Mouse (Mus musculus) adrenal gland, adult 2 months (tissue): ENCODE measurements at regions not wholly inside any gene's neighbourhood (a gene's known extent, or its start where the extent isn't known, plus 50 kb on each side); places are given as distances from the start of the nearest gene placed in this dataset.
"Not testable (repeated sequence)": the region's sequence is repeated elsewhere in the genome, so short reads cannot be mapped to it uniquely, and the experiment has no call there.

ENCODE experiments used
- DNase-seq: peaks from one replicate; pipeline ENCODE4 v3.0.0; 2021

GRCm38 (mm10) chr17:49278973-49279727 lies 149.0 kb upstream of the Mocs1 start:
- DNase-seq, result no peak

- no peak for DNase-seq
Measured at GRCm38 (mm10) chr17:49281344-49281743, 146.8 kb upstream of the Mocs1 start.

GRCm38 (mm10) chr17:49282498-49282897 lies 145.7 kb upstream of the Mocs1 start:
- DNase-seq, result no peak

- DNase-seq, result no peak
Measured at GRCm38 (mm10) chr17:49283491-49283890, 144.7 kb upstream of the Mocs1 start.

DNA sequence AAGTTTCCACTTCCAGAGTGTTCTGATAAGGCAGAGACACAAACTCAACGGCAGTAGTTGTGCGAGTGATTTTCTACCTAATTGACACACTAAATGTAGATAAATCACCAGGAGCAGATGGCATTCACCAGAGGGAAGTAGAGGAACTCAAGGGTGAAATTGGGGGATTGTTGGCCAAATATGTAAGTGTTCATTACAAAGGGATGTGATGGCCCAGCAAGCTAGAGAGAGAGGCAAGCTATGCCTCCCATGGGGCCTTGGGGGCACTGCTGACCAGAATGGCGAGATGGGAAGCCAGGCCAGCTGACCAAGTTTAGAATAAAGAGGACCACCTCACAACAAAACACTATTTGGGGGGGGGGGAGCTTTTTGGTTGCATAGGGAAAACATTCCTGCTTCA lies 136.5 kb upstream of the Mocs1 start:
- no peak for DNase-seq

- DNase-seq, result no peak
Measured at GRCm38 (mm10) chr17:49304461-49304860, 123.7 kb upstream of the Mocs1 start.

DNA sequence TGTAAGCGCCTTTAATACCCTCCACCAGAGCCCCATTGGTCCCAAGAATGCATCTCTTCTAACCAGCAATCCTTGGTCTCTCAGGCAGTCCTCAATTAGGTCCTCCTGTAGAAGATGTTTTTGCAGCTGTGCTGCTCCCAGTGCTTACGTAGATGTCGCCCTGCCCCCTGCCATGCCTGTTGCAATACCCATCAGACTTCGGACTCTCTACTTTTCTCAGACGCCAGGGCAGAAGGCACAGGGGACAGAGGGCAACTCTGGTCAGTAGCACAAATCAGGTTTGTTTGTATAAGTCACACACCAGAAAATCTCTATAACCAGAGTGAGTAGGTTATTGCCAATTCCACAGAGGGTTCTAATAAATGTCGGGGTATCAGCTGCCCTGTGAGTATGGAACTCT lies 123.0 kb upstream of the Mocs1 start:
- DNase-seq, result no peak

GRCm38 (mm10) chr17:49309079-49309478 lies 119.1 kb upstream of the Mocs1 start:
- DNase-seq, result peak; percentile 6

GRCm38 (mm10) chr17:49314196-49314595 lies 114.0 kb upstream of the Mocs1 start:
- no peak for DNase-seq

DNA sequence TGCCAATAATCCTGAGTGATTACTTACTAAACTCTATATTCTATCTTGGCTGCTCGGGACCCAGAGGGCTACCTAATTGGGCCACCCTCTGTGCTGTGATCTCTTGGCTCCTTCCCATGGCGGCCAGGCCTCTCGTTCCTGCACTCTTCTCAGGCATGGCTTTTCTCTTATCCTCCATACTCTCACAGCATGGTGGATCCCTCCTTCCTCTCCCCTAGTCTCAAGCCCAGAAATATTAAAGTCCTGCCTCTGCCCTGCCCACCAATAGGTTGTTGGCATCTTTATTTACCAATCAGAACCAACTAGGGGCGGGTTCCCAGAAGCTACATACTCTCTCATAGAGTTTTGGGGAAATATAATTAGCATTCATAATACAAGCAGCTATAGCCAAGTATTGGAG lies 100.6 kb upstream of the Mocs1 start:
- DNase-seq, result no peak

DNA sequence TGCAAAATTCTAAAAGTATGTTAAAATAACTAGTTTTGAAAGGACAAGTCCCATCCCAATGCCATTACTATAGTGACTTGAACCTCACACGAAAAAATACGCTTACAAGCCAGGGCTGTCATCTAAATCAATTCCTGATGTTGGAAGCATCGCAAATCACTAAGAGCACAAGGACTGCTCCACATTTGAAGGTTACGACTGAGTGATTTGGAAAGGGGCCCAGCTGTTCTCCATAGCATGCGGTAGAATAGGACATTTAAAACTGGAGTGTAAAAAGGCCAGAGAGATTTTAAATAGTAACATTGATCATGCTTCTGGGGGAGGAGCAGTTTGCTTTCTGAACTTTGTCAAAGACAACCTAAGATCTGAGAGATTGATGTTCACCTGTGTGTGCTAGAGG lies 92.8 kb upstream of the Mocs1 start:
- peak; percentile 74 for DNase-seq

DNA sequence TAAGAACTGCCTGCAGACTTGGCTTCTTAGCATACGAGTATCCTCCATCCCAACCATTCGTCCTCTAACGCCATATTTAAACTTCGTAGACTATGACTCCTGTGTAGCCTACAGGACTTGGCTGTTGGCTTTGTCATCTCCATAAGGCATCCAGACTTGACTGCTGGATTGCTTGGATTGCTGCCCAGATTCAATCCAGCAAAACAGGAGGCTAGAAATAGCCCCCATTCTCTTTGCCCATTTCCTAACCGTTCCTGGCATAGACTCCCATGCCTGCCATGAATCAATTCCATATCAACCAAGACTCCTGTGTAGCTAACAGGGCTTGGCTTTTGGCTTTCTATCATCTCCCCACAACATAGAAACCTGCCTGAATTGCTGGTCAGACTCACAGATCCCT lies 90.3 kb upstream of the Mocs1 start:
- DNase-seq, result no peak

DNA sequence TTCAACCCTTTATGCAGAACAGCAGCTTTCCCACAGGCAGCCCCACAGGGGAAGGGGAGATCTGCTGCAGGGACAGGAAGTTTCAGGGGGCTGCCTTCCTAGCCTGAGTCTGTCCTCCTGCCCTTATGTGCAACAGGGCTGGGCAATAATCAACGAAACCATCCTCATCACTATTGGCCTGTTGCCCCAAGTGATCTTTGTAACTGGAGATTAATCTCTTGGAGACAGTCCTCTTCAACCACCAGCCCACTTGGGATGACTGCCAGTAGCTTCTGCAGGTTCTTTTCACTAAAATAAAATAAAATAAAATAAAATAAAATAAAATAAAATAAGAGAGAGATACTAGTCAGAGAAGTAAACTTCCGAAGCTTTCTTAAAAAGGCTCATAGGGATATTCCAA lies 85.5 kb upstream of the Mocs1 start:
- DNase-seq, result no peak

DNA sequence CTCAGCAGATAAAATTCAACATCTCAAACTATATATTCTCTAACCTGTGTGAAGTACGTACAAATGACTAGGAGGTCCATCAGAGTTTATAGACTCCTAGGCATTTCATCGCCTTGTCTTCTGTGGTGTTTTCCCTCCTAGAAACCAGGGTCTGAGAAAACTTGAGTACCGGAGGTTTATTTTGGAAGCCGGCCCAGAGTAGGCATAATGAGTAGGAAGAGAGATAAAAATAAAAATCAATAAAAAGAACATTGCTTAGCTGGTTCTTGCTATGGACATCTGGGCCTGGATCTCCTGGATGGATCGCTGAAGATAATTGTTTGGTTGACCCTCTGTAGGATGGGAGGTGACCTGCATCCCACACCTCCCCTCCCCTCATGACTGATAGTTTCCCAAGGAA lies 81.5 kb upstream of the Mocs1 start:
- DNase-seq, result no peak

DNA sequence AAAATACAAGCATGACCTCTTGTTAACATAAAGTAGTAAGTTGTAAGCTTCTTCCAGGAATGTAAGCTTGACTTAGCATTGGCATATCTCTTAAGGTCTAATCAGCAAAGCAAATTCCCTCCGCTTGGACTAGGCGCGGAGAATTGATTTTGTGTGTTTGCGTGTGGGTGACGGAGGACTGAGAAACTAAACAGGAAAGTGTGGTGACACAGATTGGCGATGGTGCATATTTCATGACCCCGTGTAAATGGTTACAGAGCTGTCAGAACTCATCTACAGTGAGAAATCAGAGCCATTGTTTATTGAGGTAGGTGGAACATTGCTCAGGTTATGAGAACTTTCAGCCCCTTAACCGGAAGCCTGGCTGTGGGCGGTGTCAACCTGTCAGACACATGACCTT lies 78.8 kb upstream of the Mocs1 start:
- DNase-seq, result no peak

- no peak for DNase-seq
Measured at GRCm38 (mm10) chr17:49359212-49359611, 69.0 kb upstream of the Mocs1 start.

DNA sequence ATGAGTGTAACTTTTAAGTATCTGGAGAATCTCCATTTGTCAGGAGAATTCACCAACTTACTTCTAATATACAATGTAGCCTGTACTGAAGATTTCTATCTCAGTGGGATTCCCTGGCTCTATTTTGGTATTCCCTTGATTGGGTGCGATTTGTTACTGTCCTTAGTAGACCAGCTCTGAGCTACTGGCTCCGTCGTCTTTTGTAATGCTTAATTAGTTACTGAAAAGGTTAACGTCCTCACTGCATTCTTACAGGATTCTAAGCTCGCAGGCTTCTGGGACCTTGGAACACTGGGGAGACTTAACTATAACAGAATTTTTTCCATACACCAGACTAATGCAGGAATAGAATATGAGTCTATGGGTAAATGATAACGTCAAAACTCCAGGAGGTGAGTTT lies 67.9 kb upstream of the Mocs1 start:
- DNase-seq, result not testable (repeated sequence)

- no peak for DNase-seq
Measured at GRCm38 (mm10) chr17:49367791-49368190, 60.4 kb upstream of the Mocs1 start.

GRCm38 (mm10) chr17:49368476-49369269 lies 59.5 kb upstream of the Mocs1 start:
- DNase-seq, result no peak

- DNase-seq, result peak; percentile 52
Measured at GRCm38 (mm10) chr17:49377626-49378025, 50.5 kb upstream of the Mocs1 start.
